Mouse (Mus musculus): ENCODE results near the gene Pigl.

GRCm38 (mm10) chr11:62541581-62541980, 83.3 kb downstream of the Pigl start:
- TF ChIP-seq POLR2A (IDR thresholded peaks at IDR 0.05; ENCODE audit: borderline replicate concordance, extremely low read depth, low read depth, low read length) (no peak), CTCF (IDR thresholded peaks at IDR 0.05; ENCODE audit: insufficient read depth, low read length) (no peak)

All from lung, adult 2 months (tissue).